Mouse (Mus musculus) 3T3-L1 (cell line): Measurements from ENCODE around the gene Actr1a.

Source experiments
- DNase-seq: peaks from one replicate; pipeline ENCODE4 v3.0.0-alpha.2; 2015; ENCODE audit warnings: low read depth, low spot score

Actr1a gene

GRCm38 (mm10) chr19:46399886-46400285, 4.3 kb upstream of the Actr1a start:
- DNase-seq, result no peak

DNA sequence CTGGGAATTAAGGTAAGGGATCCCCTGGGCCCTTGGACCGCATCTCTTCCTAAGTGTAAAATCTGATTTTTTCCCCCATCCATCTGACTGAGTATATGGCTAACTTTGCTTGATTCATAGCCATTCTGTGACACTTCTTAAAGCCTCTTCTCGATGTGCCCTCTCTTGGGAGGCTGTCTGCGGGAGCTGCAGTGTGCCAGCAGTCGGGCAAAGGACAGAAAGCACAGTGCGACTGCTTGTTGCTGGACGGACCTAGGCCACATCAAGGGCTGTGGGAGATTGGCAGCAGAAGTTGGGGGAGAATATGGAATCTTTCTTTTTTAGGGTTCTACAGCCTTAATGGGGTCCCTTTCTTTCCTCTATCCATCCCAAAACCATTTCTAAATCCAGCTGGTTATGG, 3.8 kb upstream of the Actr1a start:
- no peak for DNase-seq

DNA sequence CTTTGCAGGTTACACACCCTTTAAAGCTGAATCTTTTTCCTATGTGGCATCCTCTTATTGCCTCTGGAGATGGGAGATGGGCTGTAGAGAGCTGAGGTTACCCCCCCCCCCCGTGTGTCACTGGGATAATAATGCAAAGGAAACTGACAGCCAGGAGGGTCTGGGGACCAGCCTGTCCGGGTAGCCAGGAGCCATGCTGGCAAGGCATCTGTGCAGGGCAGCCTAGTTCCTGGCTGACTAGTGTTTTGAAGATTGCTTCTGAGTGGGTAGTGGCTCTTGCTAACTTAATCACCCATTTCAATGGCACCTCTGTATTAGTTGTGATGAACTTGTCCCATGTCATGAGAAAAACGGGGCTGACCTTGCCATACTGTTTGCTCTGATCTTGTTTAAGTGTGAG, 2.9 kb upstream of the Actr1a start:
- DNase-seq, result no peak

- peak; percentile 58 for DNase-seq
Observed at GRCm38 (mm10) chr19:46397436-46398001, 2.0 kb upstream of the Actr1a start.

GRCm38 (mm10) chr19:46396686-46397435, 1.3 kb upstream of the Actr1a start, which contains the start of gene Sufu:
Sufu (plus strand) TSS chr19:46396896.
- DNase-seq, result peak; percentile 99

DNA sequence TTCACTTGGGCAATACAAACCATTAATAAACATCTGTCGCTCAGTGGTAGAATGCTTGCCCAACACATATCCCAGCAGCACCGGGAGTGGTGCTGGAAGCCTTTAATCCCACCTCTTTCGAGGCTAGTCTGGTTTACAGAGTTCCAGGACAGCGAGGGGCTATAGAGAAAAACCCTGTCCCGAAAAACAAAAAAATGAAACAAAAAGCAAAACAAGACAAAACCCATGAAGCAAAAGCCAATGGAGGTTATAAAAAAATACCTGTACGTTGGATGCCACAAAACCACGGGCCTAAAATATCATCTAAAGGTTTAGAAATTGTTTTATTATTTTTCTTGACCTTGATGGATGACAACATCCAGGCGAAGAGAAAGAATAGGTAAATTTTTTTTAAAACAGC, 561 bp upstream of the Actr1a start:
- no peak for DNase-seq

DNA sequence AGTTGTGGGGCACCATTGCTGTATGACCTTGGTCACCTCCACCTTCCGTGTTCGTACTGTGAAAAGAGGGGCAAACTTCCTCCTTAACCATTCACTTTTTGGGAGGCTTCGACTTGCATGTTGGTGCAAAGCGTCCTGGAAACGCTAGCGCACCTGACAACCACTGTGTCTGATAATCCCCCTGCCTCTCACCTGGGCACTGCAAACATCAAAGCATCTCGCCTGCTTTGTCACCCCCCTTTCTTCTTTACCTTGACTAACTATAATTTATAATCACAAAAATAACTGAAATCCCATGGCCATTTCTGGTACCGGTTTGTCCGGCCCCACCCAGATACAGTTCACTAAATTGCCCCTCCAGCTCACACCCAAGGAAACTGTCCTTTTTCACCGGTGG, 838 bp downstream of the Actr1a start:
- DNase-seq, result peak; percentile 17

- DNase-seq, result peak; percentile 82
Observed at GRCm38 (mm10) chr19:46392018-46392417, 3.5 kb downstream of the Actr1a start.

- DNase-seq, result peak; percentile 50
Observed at GRCm38 (mm10) chr19:46389872-46390271, 5.7 kb downstream of the Actr1a start.

DNA sequence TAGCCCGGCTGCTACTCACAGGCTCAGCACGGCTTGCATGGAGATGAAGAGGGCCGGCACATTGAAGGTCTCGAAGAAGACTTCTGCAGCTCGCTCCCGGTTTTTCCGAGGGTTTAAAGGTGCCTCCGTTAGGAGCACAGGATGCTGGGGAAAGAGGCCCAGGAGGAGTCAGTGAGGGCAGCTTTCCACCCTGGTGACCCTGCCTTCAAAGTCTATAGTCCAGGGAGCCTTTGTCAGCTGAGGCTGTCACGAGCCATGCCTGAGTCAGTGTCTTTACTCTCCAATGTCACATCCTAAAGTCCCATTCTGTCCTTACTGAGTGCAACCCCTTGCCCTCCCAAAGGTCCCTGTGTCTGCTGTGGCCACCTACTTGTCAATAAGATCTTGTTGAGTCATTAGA, 13.3 kb downstream of the Actr1a start:
- no peak for DNase-seq

GRCm38 (mm10) chr19:46375891-46376290, 19.7 kb downstream of the Actr1a start:
- no peak for DNase-seq

DNA sequence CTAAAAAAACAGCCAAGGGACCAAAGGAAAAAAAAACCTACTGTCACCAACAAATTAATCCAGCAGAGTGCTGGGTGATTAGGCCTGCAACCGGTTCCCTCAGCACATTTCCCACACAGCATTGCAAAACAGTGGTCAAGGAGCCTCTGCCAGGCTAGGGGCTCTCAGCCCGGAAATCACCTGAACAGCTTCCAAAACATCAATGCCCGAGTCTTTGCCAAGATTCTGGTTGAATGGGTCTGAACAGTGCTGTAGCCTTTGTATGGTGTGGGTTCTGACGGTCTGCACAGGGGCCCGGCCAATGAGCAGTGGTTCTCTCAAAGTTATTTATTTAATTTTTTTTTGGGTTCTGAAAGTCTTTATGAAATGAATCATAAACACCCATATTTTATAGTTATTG, 20.1 kb downstream of the Actr1a start:
- DNase-seq, result peak; percentile 61

- peak; percentile 29 for DNase-seq
Observed at GRCm38 (mm10) chr19:46374477-46375088, 21.0 kb downstream of the Actr1a start.

DNA sequence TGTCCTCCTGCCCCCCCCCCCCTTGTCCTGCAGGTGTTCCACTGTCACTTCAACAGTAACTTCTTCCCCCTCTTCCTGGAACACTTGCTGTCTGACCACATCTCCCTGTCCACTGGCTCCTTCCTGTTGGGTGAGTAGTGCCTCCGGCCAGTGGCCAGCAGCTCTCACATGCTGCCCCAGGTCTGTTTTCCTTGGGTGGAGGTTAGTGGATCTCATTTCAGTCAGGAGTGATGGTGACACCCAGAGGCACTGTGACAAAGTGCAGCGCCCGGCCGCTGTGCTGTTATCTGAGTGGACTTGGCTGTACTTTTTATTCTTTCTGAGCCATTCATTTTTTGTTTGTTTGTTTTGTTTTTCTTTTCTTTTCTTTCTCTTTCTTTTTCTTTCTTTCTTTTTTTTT, 26.3 kb downstream of the Actr1a start:
- peak; percentile 92 for DNase-seq

DNA sequence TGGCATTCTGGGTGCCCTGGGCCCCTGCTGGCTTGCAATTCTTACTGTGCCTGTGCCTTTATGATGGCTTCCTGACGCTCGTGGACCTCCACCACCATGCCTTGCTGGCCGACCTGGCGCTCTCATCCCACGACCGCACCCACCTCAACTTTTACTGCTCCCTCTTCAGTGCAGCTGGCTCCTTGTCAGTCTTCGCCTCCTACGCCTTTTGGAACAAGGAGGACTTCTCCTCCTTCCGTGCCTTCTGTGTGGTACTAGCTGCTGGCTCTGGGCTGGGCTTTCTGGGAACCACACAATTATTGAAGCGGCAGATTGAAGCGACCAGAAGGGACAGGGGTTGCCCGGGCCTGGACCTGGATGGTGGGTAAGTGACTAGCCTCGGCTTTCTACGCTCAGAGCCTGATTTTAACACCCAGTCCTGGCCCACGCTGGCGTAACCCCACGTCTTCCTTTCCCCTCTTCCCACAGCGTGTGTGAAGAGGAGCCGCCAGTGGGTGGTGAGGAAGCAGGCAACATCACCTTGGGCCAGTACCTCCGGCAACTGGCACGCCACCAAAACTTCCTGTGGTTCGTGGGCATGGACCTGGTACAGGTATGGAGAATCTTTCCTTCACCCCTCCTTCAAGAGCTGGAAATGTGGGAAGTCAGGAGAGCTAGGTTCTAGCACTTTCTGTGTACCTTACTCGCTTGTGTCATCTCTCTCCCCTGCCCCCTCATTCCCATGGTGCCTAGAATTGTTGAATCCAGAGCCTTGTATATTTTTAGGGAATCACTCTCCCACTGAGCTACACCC, 27.6 kb downstream of the Actr1a start:
- no peak for DNase-seq

GRCm38 (mm10) chr19:46363294-46364009, 32.1 kb downstream of the Actr1a start:
- no peak for DNase-seq

- DNase-seq, result no peak
Observed at GRCm38 (mm10) chr19:46362104-46362503, 33.4 kb downstream of the Actr1a start.

DNA sequence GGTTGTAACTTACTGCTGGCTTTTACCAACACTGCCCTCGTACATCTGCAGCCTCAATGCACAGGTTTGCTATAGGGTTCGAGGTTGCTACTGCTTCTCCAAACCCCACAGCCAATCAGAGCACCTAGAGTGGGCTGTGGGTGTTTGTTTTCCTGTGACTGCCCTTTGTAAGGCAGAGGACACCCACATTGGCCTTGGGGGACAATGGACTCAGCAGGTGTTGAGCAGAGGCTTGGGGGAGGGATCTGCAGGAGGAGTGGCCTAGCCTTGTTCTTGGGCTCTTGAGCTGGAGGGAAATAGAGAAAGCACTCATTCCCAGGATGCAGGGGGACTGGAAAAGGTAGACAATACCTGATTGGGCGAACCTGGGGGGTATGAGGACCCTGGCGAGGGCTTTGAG, 37.2 kb downstream of the Actr1a start:
- no peak for DNase-seq

DNA sequence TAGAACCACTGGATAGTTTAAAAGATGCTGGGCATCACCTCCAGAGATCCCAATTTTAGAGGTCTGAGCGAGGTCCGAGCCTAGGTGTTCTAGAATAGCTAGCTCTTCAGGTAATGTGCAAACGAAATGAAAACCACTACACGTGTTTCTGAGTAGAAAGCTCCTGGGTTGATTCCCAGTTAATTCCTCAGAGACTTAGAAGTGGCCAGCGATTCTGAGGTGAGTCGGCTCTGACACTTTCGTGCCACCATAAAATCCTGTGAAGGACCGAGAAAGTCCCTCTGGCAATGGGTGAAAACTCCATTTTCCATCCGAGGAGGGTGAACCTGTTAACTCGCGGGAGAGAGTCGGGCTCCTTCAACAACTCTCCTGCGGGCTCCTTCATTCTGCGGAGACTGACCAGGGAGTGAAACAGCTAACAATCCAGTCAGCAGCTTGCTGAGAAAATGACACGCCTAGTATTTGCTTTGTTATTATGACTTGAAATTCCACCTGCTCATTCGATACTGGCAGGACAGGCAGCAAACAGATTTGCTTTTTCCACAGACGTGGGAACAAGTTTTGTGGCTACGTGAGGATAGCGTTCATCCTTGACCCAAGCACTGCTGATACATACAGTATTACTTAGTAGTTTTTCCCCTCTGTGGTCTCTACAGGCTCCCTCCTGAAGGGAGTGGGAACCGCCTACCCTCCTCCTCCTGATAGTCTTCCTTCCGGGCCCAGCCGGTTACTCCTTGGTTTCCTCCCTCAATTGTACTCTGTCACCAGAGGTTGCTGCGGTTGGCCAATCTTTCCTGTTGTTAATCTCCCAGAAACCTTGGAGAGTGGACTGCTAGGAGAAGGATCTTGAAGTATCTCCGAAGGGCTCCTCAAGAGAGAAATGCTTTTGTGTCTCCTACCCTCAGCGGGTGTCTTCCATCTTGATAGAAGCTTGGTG, 37.9 kb downstream of the Actr1a start:
- no peak for DNase-seq

DNA sequence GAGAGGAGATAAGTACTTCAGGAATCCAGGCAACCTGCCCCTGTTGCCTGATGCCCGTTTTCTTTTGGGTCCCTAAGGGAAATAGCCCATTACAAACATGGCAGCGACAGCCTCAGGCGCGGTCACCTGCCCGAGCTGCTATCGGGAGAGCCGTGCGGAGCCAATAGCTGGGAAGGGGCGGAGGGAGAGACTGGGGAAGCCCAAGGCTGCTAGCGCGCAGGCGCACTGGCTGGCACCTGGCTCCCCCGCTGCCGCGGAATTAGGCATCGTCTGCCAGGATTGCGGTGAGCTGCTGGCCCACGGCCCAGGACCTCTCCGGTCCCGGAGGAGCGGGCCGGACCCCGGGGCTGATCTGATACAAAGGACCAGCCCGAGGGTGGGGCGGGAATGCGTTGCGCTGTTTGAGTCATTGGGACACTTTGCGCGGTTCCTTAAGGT, 38.8 kb downstream of the Actr1a start:
- DNase-seq, result no peak
